Mouse (Mus musculus) embryonic fibroblast, embryonic 13.5 days (primary cell): Measurements from ENCODE around the gene Carmil3.

Experiments
- CTCF ChIP-seq: IDR thresholded peaks from 2 replicates; pipeline ENCODE4 v1.5.1; 2011; ENCODE audit warnings: mild to moderate bottlenecking, control low read depth, low read length, moderate library complexity, borderline replicate concordance; ENCODE audit not compliant: insufficient read depth
- POLR2A ChIP-seq: IDR thresholded peaks from 2 replicates; pipeline ENCODE4 v1.6.1; 2011; ENCODE audit warnings: low read depth, mild to moderate bottlenecking, control low read depth, low read length, moderate library complexity

- TF ChIP-seq CTCF (no peak), POLR2A (no peak)
These were observed 1.7 kb downstream of the Carmil3 start for GRCm38 (mm10) chr14:55492103-55492502.
